Mouse (Mus musculus) inflammation-experienced regulatory T-cells, adult 6 months (primary cell): ENCODE measurements around the gene Hormad1. TPM values are rescaled to one million over a fixed set of nuclear protein-coding genes. Genes with fewer than 3 reads are reported as not detected.

Source experiments
- polyA plus RNA-seq, 3 experiments: library from polyadenylated mRNA; unstranded; fragments of 100-300 nt; shearing (Covaris generic); gene quantifications; one replicate each; pipeline ENCODE4 v1.2.1; 2017

The Hormad1 gene
- polyA plus RNA-seq, 3 experiments from 2014 or later: not detected

Other genes with a start within 250 kb of the Hormad1 start
- gene Cers2, start 244.9 kb upstream of the Hormad1 start, polyA plus RNA-seq: 100 to 1,000 TPM; 151 to 215 (median 154) TPM
- gene Setdb1, start 202.5 kb upstream of the Hormad1 start, polyA plus RNA-seq: 10 to 100 TPM; 16.9 to 24.2 (median 18.5) TPM
- gene 4930558C23Rik, start 156.8 kb upstream of the Hormad1 start, polyA plus RNA-seq: not detected
- 10 to 100 TPM; 33.1 to 43.5 (median 36.8) TPM for gene Arnt, start 125.3 kb upstream of the Hormad1 start, polyA plus RNA-seq
- gene Ctsk, start 60.4 kb upstream of the Hormad1 start, polyA plus RNA-seq: under 1 TPM in 1 of 3 experiments, not detected in 2; 0.44 TPM
- 100 to 1,000 TPM; 244 to 569 (median 448) TPM for gene Ctss, start 32.9 kb upstream of the Hormad1 start, polyA plus RNA-seq
- 10 to 100 TPM; 28.1 to 37.0 (median 31.5) TPM for gene Golph3l, start 29.3 kb downstream of the Hormad1 start, polyA plus RNA-seq
- 10 to 100 TPM; 68.7 to 89.9 (median 76.3) TPM for gene Ensa, start 65.3 kb downstream of the Hormad1 start, polyA plus RNA-seq
- 10 to 100 TPM; 50.5 to 86.1 (median 61.6) TPM for gene Mcl1, start 99.1 kb downstream of the Hormad1 start, polyA plus RNA-seq
- 1 to 10 TPM; 2.0 to 4.6 (median 2.2) TPM for gene Adamtsl4, start 128.2 kb downstream of the Hormad1 start, polyA plus RNA-seq
- gene Ecm1, start 179.9 kb downstream of the Hormad1 start, polyA plus RNA-seq: 100 to 1,000 TPM in 1 of 3 experiments, 10 to 100 TPM in 2; 30.0 to 103 (median 70.1) TPM
- gene Tars2, start 200.5 kb downstream of the Hormad1 start, polyA plus RNA-seq: 10 to 100 TPM; 47.7 to 80.0 (median 79.5) TPM